Mouse (Mus musculus) intestine, embryonic 15.5 days (tissue): ENCODE measurements around the gene Chn2. TPM values are rescaled to one million over a fixed set of nuclear protein-coding genes. Genes with fewer than 3 reads are reported as not detected.

Source experiments
- ATAC-seq: fragments of 200-750 bp; cut with Nextera tagmentation; 2 replicates; pipeline ENCODE4 v1.8.0; 2017; ENCODE audit warnings: moderate TSS enrichment, moderate library complexity
- H3K27ac ChIP-seq: fragments of 300-500 bp; sonication (generic); 2 replicates; pipeline ENCODE4 v1.5.1; 2015; ENCODE audit warnings: mild to moderate bottlenecking, inconsistent platforms
- H3K27me3 ChIP-seq: fragments of 300-500 bp; sonication (generic); replicated peaks from 2 replicates; pipeline ENCODE4 v1.6.1; 2015; ENCODE audit warnings: inconsistent platforms
- H3K36me3 ChIP-seq: fragments of 300-500 bp; sonication (generic); 2 replicates; pipeline ENCODE4 v1.6.1; 2015; ENCODE audit warnings: inconsistent platforms
- H3K4me1 ChIP-seq: fragments of 300-500 bp; sonication (generic); replicated peaks from 2 replicates; pipeline ENCODE4 v1.6.1; 2015; ENCODE audit warnings: inconsistent platforms
- H3K4me2 ChIP-seq: fragments of 300-500 bp; sonication (generic); replicated peaks from 2 replicates; pipeline ENCODE4 v1.6.1; 2015; ENCODE audit warnings: mild to moderate bottlenecking, inconsistent platforms
- H3K4me3 ChIP-seq: fragments of 300-500 bp; sonication (generic); replicated peaks from 2 replicates; pipeline ENCODE4 v1.5.1; 2015; ENCODE audit warnings: inconsistent platforms
- H3K9ac ChIP-seq: fragments of 300-500 bp; sonication (generic); 2 replicates; pipeline ENCODE4 v1.6.1; 2015; ENCODE audit warnings: inconsistent platforms
- H3K9me3 ChIP-seq: fragments of 300-500 bp; sonication (generic); 2 replicates; pipeline ENCODE4 v1.6.1; 2016; ENCODE audit warnings: inconsistent platforms
- WGBS: fragments of 180-500 bp; shearing (Covaris S2); methylation state at CpG from one replicate; pipeline ENCODE4 v1.1.7; 2015; 5-methylcytosine and 5-hydroxymethylcytosine counted together
- polyA plus RNA-seq: library from polyadenylated mRNA; unstranded; fragments of >200 nt; fragmentation: Nextera tagmentation; extraction: Ambion mirVana; gene quantifications from 2 replicates; pipeline ENCODE4 v1.2.1, GENCODE M21; 2015

Chn2 gene
- polyA plus RNA-seq, 1 experiment from 2014 or later, result 20.8 TPM

DNA sequence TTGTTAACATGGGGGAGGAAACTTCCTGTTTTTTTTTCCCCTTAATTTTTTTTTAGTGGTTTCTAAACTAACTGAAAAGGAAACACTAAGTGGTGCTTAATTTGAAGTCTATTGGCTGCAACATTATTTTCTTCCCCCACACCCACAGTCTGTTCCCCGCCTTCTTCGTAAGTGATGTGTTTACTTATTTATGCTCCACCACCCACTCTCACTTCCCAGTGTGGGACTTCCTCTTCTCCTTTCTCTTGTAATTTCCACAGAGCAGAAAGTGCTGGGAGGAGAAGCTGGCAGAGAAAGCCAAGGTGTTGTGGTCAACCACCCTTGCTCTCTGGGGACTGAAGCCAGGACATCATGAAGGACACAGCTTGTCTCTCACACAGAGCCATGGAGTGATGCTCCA is 43.2 kb downstream of the Chn2 start:
- Histone ChIP-seq H3K4me2 (no peak overlapping the region), H3K4me3 (no peak overlapping the region), H3K27ac (no peak overlapping the region), H3K27me3 (no peaks in the 10 kb centered on the region), H3K36me3 (no peaks in the 10 kb centered on the region), H3K9ac (no peak overlapping the region), H3K9me3 (no peaks in the 10 kb centered on the region), H3K4me1 (no peaks in the 10 kb centered on the region)
- no peak for ATAC-seq
- WGBS, result 67% methylated on average over 2 of the region's 2 CpGs

DNA sequence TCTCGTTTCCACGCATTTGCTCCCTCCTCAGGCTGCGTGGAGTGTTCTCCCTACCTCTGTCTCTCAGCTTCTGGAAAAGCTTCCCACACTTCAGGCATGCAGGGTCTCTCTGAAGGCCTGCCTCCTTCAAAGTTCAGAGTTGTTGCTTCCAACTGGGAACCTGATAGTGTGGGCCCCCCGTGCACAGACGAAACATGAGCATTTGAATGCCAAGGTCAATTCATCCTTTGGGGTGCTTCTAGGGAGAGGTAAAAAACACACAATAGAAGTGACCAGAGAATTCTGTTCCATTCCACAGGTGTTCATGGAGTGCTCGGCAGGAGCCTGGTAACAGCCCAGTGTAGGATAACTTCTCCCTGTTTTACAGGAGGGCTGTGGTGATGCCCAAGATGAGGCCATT is 44.7 kb downstream of the Chn2 start:
- ATAC-seq, result no peak
- H3K4me2 ChIP-seq, result no peak overlapping the region
- WGBS, result 82% methylated on average over 6 of the region's 6 CpGs
- no peaks in the 10 kb centered on the region for H3K9me3 ChIP-seq
- H3K36me3 ChIP-seq, result no peaks in the 10 kb centered on the region
- H3K4me3 ChIP-seq, result no peak overlapping the region
- H3K27ac ChIP-seq, result no peak overlapping the region
- no peak overlapping the region for H3K9ac ChIP-seq
- no peaks in the 10 kb centered on the region for H3K27me3 ChIP-seq
- no peaks in the 10 kb centered on the region for H3K4me1 ChIP-seq

DNA sequence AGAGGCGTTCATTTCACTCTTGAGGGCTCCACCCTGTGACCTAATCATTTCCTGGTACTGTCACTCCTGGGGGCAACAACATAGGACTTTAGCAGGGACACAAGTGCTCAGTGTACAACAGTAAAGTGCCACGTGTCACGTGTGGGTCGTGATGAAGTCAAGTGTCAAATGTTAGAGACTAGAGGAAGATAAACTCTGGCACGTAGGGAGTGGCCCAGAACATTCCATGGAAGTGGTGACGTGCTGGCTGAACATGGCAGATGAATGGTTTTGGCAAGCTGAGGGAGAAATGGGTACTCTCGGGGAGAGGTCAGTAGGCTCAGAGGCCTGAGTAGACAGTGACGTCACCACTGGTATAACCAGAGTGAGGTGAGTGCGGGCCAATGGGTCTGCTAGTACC is 45.7 kb downstream of the Chn2 start:
- ATAC-seq, result no peak
- no peaks in the 10 kb centered on the region for H3K36me3 ChIP-seq
- H3K4me2 ChIP-seq, result no peak overlapping the region
- no peak overlapping the region for H3K27ac ChIP-seq
- no peaks in the 10 kb centered on the region for H3K9me3 ChIP-seq
- whole genome bisulfite sequencing, result 68% methylated on average over 9 of the region's 9 CpGs
- no peak overlapping the region for H3K9ac ChIP-seq
- no peaks in the 10 kb centered on the region for H3K4me1 ChIP-seq
- H3K27me3 ChIP-seq, result no peaks in the 10 kb centered on the region
- H3K4me3 ChIP-seq, result no peak overlapping the region

DNA sequence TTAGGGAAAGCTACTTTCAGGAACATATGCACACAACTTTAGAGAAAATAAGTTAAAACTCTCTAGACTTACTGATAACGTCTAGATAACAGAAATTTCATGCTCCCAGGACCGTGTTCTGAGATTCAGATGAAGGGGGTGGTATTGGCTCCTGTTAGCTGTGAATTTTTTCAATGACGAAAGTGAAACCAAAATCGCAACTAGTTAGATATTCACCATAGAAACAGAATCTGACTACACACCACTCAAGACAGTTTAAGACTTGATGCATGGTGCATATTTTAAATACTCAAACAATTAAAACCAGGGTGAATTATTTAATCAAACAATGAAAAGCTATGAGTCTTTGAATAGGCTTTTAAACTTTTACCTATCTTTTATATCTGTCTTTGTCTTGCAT is 48.8 kb downstream of the Chn2 start:
- H3K4me2 ChIP-seq, result no peak overlapping the region
- no peak overlapping the region for H3K9ac ChIP-seq
- no peak for ATAC-seq
- no peak overlapping the region for H3K4me3 ChIP-seq
- no peaks in the 10 kb centered on the region for H3K36me3 ChIP-seq
- no peaks in the 10 kb centered on the region for H3K9me3 ChIP-seq
- no peaks in the 10 kb centered on the region for H3K27me3 ChIP-seq
- H3K27ac ChIP-seq, result no peak overlapping the region
- 74% methylated on average over 4 of the region's 4 CpGs for WGBS
- H3K4me1 ChIP-seq, result no peaks in the 10 kb centered on the region

DNA sequence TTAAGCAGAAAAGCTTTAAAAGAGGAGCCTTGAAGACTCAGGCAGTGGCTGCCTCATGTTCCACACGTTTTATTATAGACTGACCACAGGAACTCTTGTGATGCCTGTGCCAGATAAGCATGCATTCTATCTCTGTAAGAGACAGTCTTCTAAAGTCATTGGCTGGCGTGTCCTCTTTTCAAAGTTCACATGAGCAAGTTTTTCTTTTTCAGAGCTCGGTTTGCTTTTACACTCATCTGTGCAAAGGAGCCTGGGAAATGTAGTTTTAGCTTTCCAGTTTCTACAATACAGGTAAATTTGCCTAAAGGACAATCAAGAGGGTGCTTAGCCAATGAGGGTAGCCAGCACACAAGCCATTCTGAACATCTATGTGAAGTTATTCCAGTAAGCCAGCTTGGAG is 51.5 kb downstream of the Chn2 start:
- Histone ChIP-seq H3K9ac (no peak overlapping the region), H3K9me3 (no peaks in the 10 kb centered on the region), H3K4me3 (no peak overlapping the region), H3K36me3 (no peaks in the 10 kb centered on the region), H3K4me2 (no peak overlapping the region), H3K4me1 (no peaks in the 10 kb centered on the region), H3K27ac (no peak overlapping the region), H3K27me3 (no peaks in the 10 kb centered on the region)
- peak; percentile 3; the same call in 1 of the 2 replicates for ATAC-seq
- WGBS, result 56% methylated on average over 3 of the region's 3 CpGs

DNA sequence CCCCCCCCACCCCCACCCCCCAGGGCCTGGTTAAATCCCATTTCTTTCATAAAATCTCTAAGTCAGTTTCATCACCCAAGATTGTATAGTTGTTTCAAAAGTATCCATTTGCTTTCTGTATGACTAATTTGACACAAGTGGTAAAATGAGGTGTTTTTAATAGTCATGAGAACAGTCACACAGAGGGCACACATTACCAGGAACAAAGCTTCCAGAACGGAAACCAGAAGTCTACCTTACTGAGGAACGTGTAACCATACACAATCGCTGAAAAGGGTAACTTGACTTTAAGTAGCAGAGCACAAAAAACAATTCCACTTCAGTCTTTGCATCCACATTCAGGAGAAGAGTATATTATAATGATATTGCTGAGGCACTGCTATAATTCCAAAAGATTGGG is 53.6 kb downstream of the Chn2 start:
- Histone ChIP-seq H3K36me3 (no peaks in the 10 kb centered on the region), H3K27ac (no peak overlapping the region), H3K4me3 (no peak overlapping the region), H3K4me2 (no peak overlapping the region), H3K9ac (no peak overlapping the region), H3K9me3 (no peaks in the 10 kb centered on the region), H3K27me3 (no peaks in the 10 kb centered on the region), H3K4me1 (no peaks in the 10 kb centered on the region)
- no peak for ATAC-seq
- WGBS, result 83% methylated on average over 3 of the region's 3 CpGs

DNA sequence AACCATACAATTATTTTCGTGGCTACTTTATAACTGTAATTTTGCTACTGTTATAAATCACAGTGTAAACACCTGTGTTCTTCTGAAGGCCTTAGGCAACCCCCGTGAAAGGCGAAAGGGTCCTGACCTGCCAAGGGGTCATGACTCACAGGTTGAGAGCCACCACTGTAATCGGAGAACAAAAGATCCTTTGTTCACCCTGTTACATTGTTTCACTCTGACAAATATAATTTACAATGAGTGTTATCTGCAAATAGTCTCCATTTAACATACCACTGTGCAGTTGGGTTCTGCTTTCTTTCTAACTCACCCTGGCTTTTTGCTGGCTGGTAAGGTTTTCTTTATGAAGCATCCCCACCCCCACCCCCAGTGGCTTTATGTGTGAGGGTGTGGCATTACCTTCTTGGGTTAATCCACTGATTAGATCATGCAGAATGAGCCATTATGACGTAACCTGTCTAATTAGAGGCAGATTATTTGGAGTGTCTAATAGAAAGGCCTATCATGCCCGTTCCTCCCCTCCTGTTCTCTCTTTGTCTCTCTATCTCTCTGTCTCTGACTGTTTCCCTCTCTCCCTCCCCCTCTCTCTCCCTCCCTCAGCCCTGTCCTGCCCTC is 56.9 kb downstream of the Chn2 start:
- 48% methylated on average over 6 of the region's 6 CpGs for WGBS
- Histone ChIP-seq H3K9ac (no peak overlapping the region), H3K36me3 (no peaks in the 10 kb centered on the region), H3K9me3 (no peaks in the 10 kb centered on the region), H3K4me1 (peaks cover 3% of the 10 kb centered on the region; the same call in 1 of the 2 replicates), H3K27me3 (no peaks in the 10 kb centered on the region), H3K27ac (no peak overlapping the region), H3K4me3 (no peak overlapping the region), H3K4me2 (no peak overlapping the region)
- ATAC-seq, result peak; percentile 32; the same call in 1 of the 2 replicates

DNA sequence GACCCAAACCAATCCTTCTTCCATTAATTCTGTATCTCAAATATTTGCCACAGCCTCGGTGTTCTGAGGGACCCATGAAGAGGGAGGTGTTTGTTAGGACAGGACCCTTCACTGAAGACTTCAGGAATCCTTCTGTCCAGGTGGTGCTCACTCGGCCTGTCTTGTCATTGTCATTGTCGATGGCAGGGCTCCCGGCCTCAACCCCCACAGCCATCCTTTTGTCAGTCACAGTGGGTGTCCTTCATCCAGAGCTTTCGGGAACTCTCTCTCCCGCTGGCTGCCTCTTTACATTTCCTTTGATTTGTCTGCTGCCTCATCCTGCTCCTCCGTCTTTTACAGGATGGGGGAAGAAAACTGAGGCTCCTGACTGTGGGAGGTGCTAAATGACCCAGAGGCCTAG is 57.5 kb downstream of the Chn2 start:
- Histone ChIP-seq H3K27ac (no peak overlapping the region), H3K9ac (no peak overlapping the region), H3K27me3 (no peaks in the 10 kb centered on the region), H3K9me3 (no peaks in the 10 kb centered on the region), H3K4me1 (peaks cover 3% of the 10 kb centered on the region; the same call in 1 of the 2 replicates), H3K36me3 (no peaks in the 10 kb centered on the region), H3K4me2 (no peak overlapping the region), H3K4me3 (no peak overlapping the region)
- WGBS, result 36% methylated on average over 7 of the region's 7 CpGs
- ATAC-seq, result no peak

DNA sequence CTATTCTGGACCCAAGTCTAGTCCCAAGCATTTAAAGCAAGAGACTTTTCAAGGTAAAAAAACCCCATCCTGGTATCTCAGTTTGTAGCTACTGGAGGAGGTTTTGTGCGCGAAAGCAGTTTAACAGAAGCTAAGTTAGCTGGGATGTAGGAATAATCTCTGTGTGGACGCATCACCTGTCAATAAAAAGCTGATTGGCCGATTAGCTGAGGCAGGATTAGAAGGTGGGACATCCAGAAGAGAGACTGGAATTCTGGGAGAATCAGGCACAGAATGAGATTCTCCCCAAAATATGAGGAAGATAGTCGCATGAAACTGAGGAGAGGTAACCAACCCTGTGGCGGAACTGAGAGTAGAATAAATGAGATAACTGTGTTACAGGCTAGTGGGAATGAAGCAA is 59.0 kb downstream of the Chn2 start:
- WGBS, result 95% methylated on average over 6 of the region's 6 CpGs
- no peak overlapping the region for H3K27ac ChIP-seq

DNA sequence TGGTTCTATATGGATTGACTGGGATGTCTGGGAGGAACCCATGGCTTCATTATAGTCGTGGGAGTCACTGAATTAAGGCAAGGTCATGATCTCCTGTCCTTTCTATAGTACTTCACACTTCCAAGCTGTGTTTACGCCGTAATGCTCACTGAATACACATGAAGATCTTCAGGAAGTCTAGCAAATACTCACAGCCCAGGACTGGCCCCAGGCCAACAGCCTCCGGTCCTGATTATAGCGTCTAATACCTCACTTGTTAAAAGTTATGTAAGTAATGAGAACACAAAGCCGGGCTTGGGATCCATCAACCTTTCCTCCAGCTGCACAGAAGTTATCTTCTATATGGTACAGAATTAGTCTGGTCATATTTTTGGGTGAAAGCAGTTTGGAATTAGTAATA is 60.3 kb downstream of the Chn2 start:
- Histone ChIP-seq H3K4me1 (peaks cover 3% of the 10 kb centered on the region; the same call in 1 of the 2 replicates), H3K4me3 (no peak overlapping the region), H3K36me3 (no peaks in the 10 kb centered on the region), H3K27me3 (no peaks in the 10 kb centered on the region), H3K9me3 (no peaks in the 10 kb centered on the region), H3K9ac (no peak overlapping the region), H3K27ac (no peak overlapping the region), H3K4me2 (no peak overlapping the region)
- ATAC-seq, result no peak; the same call in 1 of the 2 replicates
- 38% methylated on average over 6 of the region's 6 CpGs for WGBS

More for the DNA sequence above, 59.0 kb downstream of the Chn2 start:
- H3K9me3 ChIP-seq, result no peaks in the 10 kb centered on the region
- H3K9ac ChIP-seq, result no peak overlapping the region
- H3K4me1 ChIP-seq, result peaks cover 3% of the 10 kb centered on the region; the same call in 1 of the 2 replicates
- ATAC-seq, result no peak
- no peaks in the 10 kb centered on the region for H3K27me3 ChIP-seq
- H3K36me3 ChIP-seq, result no peaks in the 10 kb centered on the region
- no peak overlapping the region for H3K4me3 ChIP-seq
- no peak overlapping the region for H3K4me2 ChIP-seq

DNA sequence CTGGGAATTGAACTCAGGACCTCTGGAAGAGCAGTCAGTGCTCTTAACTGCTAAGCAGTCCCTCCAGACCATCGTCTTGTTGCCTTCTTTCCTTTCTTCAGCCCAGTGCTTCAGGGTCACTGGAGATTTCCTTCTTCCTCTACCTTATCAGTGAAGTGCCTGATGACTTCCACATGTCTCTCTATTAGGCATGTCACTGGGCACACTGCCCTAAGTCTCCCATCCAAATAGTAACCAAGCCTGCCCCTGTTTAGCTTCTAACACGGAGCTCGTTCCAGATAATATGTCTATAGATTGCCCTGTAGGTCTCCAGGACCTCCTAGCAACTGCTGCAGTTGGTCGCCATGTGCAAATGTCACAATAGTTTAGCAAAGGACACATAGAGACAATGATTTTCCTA is 62.9 kb downstream of the Chn2 start:
- Histone ChIP-seq H3K4me1 (peaks cover 3% of the 10 kb centered on the region; the same call in 1 of the 2 replicates), H3K4me2 (no peak overlapping the region), H3K9me3 (no peaks in the 10 kb centered on the region), H3K4me3 (no peak overlapping the region), H3K27me3 (no peaks in the 10 kb centered on the region), H3K27ac (no peak overlapping the region), H3K9ac (no peak overlapping the region), H3K36me3 (no peaks in the 10 kb centered on the region)
- WGBS, result 79% methylated on average over 4 of the region's 4 CpGs
- ATAC-seq, result no peak

DNA sequence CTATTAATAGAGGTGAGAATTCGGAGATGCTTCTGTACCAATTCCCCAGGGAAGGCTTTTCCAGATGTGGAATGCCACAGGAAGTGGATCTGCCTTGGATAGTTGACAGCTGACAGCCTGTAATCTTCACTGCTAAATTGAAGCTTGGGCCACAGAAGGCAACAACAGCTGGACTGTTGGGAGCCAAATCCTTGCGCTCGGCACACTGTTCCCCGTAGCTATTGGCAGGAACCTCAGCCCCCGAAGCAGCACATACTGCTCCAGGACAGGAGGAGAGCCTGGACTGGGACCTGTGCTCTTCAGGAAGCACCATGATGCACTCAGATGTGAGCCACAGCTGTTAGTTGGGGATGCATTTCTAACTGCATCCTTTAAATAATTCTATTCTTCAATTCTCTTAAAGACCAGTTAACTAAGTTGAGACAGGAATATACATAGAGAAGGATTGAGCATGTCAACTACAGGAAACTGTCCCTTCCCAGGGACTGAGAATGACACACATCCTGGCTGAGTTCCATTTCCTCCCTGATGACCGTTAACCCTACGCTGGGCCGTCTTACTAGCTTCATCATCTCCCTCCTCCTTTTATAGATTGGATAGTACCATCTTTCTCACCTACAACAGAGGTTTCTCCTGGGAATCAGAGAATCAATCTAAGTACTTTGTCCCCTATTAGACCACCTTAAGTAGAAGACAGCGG is 64.1 kb downstream of the Chn2 start:
- H3K4me1 ChIP-seq, result peaks cover 3% of the 10 kb centered on the region; the same call in 1 of the 2 replicates
- H3K36me3 ChIP-seq, result no peaks in the 10 kb centered on the region
- no peak overlapping the region for H3K27ac ChIP-seq
- no peaks in the 10 kb centered on the region for H3K9me3 ChIP-seq
- no peak for ATAC-seq
- H3K4me3 ChIP-seq, result no peak overlapping the region
- no peaks in the 10 kb centered on the region for H3K27me3 ChIP-seq
- no peak overlapping the region for H3K9ac ChIP-seq
- H3K4me2 ChIP-seq, result no peak overlapping the region
- WGBS, result 73% methylated on average over 9 of the region's 9 CpGs
